Mouse (Mus musculus) neural tube, embryonic 10.5 days (tissue): Measurements from ENCODE around the gene Zc3h4.
"Not testable (repeated sequence)": the region's sequence is repeated elsewhere in the genome, so short reads cannot be mapped to it uniquely, and the experiment has no call there.

ENCODE experiments used
- DNase-seq: peaks from one replicate; pipeline ENCODE4 v3.0.0-alpha.2; 2017; ENCODE audit warnings: low spot score; ENCODE audit errors: extremely low spot score

The Zc3h4 gene

DNA sequence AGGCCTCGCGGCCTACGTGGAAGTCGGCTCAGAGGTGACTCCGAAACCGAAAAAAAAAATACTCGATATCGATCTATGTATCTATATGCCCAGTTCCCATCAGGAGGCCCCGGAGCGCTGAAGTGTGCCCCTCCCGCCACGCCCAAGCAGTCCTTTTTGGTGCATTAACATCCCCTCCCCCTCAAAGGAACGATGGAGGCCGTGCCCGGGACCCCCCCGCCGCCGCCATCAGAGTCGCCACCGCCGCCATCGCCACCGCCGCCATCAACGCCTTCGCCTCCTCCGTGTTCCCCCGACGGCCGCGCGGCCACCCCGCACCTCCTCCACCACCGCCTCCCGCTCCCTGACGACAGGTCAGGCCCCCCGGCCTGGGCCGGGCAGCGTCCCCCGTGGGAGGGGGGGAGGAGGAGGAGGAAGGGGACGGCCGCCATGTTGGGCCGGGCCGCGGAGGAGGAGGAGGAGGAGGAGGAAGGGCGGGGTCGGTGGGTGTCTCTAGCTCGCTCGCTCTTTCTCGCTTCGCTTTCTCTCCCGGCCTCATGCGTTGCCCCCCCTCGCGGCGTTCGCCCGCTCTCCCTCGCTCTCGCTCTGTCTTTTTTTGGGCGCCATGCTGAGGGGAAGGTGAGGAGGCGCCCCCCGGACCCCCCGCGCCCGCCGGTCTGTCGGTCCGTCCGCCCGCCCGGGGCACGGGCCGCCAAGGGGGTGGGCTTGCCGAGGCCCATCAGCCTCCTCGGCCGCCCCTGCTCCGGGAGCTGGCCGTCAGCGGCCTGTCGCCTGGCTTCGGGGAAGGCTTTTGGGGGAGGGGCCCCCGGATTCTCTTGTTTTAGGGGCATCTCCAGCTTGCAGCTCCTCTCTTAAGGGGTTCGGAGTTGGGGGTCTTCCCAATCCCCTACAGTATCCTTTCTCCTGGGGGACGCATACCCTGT lies at the start of gene Zc3h4:
Gene Zc3h4 (plus strand): TSS at position 222 of the 923 bp plus-strand sequence.
- DNase-seq = peak; percentile 94

DNA sequence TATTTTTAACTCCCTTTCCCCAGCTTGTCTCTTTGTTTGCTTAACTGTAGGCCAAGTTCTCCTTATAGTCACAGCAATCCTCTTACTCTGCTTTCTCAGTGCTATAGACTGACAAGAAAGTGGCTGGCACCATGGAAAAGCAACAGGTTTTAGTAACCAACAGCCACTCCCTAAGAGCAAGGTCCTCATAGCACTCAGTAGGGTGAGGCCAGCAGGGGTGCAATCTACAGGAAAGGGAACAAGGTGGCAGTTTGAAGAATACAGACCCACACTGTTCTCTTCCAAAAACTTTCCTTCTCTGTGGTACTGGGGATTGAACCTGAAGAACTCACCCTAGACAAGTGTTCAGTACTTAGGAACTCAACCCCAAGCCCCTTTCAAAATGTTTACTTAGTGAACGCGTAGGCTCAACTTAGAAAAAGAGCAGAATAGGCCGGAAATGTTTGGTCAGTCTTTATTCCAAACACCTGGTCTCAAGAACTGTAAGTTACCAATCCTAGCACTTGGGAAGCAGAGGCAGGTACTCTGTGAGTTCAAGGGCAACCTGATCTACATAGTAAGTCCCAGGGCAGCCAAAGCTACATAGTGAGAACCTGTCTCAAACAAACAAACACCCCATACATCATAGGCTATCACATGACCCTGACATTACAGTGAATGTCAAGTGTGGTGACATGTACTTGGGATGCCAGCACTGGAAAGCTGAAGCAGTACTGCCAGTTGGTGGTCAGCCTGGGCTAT lies 44.7 kb upstream of the Zc3h4 start:
- no peak for DNase-seq

DNA sequence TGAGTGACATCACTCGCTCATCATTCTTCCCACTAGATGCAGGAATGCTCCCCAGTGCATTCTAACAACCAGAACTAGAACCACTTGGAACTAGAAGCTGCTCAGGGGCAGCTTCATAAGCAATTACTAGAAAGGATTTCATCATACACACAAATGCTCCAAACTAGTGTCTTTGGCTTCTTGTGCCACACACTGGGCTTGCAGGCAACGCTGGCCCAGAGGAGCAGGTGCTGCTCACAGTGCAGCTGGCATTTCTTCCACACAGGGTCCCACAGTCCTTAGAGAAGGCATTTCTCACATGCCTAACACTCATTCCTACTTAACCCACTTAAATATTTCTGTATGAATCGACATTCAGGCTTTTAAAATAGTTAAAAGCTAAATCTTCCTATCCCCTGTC lies 43.1 kb upstream of the Zc3h4 start:
- DNase-seq = no peak

DNA sequence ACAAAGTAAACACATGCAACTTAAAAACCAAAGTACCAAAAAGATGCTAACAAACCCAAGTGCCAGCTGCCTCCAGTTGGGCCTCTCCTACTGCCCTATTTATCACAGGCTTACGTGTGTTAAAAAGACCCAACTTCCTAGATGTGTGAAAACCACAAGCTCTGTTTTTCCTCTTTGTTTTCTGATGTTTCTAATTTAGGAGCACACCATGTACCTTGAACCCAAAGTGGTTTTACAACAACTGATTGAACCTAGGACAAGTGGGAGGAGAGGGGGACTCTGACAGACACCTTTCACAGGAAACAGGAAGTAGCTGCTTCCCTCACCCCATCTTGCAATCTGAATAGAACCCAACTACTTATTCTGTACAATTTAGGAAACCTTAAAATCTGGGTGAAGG lies 36.4 kb upstream of the Zc3h4 start:
- no peak for DNase-seq

DNA sequence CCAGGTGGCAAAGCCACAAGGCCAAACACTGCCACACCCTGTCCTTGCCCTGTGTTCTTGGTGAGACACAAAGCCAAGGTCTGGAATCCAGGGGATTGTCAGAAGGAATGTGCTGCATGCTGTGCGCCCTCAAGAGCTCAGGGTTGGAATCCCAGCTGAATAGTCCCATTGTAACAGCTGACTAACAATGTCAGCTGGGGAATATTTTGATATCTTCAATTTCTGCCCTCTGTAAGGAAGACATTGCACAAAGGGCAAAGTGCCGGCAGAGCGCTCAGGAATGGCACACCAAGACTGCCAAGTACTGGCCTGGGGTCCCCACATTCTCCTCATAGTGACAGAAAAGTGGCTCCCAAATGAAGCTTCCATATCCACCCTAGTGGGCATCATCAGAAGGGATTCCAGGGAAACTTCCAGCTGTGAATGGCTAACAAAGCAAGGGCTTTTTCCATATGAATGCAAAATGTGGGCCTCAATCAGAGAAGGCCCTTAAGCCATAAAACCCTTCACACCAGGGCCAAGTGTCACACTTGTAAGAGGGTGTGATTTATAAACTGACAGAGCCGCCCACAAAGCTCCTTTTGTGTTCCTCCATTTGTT lies 35.7 kb upstream of the Zc3h4 start:
- DNase-seq = peak; percentile 54

DNA sequence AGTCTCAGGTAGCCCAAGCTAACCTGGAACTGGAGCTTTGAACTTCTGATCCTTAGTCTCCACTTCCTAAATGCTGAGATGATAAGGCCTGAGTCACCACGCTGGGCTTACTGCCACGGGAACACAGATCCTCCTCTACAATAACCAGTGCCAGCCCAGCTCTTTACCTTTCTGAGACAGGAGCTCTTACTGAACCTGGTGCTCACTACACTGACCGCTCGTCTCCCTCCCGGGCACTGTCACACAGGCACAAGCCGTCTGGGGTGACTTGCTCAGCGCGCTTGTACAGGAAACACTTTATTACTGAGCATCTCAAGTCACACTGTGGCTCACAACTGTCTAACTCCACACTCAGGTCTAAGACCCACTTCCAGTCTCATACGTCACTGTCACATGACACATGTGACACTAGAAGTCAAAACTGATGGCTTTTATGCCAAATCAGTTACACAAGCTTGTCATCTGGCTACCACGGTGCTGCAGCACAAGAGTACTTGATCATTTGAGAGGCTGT lies 34.5 kb upstream of the Zc3h4 start:
- DNase-seq = peak; percentile 41

DNA sequence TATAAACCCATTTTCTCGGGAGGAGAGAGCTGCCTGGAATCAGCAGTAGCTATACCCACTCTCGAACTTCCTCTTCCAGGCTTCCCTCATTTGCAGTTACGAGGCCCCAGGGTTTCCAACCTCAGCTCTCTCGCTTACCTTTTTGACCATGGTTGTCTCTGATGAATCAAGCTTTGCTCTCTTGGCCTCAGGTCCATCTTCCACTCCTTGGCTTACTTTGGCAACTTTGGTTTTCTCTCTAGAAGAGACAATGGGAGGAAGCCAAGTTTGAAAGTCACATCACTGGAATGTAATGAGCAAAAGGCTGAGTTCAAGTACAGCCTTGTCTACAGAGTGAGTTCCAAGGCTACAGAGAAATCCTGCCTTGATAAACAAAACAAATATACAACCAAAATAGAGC lies 34.0 kb upstream of the Zc3h4 start:
- DNase-seq = no peak

DNA sequence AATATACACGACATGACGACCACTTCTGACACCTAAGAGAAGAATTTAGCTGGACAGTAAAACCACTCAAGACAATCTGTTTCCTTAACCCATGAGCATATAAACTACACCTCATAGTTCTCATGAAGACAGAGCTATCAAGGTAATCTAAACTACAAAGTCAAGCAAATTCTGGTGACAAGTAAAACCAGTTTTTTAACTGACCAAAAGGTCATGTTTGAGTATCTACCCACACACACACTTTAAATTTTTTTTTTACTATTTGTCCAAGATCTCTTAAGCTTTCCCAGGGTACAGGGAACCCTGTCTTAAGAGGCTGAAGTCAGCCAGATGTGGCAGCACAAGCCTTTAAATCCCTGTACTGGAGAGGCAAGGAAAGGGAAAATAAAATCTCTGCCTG lies 31.9 kb upstream of the Zc3h4 start:
- no peak for DNase-seq

DNA sequence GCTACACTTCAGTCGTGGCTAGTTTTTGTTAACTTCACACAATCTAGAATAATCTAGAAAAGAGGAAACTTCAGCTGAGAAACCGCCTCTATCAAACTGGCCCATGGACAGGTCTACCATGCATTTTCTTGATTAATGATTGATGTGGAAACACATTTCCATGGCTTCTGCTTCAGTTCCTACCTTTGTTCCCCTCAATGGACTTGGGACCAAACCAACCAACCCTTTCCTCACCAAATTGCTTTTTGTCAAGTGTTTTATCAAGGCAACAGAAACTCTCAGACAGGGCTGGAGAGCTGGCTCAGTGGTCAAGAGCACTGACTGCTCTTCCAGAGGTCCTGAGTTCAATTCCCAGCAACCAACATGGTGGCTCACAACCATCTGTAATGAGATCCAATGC lies 30.1 kb upstream of the Zc3h4 start:
- DNase-seq = no peak

DNA sequence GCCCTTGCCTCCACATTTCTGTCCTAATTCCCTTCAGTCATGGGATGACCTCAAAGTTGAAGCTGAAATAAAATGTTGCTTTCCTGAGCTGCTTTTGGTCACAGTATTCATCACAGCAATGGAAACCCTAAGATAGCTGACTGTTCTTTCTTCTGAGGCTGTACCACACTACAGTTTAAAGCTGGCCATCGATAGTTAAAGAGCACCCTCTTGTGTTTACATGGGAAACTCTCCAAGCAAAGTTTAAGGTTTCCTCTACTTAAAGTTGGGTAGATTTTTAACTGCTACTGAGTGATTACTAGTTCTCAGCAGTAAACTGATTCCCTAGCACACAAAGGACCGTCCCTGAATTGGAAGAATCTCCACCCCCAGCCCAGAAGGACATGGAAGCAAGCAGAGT lies 27.0 kb upstream of the Zc3h4 start:
- no peak for DNase-seq

DNA sequence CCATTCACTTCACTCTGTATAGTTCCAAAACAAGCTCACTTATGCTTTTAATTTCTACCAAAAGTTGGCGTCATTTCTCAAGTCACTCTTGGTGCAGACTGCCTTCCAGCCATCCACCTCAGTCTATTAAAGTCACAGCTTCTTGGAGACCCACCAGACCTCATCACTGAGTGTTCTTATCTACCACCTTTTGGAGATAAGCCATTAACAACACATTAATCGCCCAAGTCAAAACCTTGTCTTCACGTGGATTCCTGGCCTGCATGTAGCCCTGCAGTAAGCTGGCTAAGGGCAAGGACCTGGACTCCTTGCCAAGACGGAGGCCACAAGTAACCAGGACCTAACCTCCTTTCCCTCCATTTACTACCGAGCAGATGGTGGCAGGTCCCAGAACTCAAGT lies 25.7 kb upstream of the Zc3h4 start:
- DNase-seq = no peak

DNA sequence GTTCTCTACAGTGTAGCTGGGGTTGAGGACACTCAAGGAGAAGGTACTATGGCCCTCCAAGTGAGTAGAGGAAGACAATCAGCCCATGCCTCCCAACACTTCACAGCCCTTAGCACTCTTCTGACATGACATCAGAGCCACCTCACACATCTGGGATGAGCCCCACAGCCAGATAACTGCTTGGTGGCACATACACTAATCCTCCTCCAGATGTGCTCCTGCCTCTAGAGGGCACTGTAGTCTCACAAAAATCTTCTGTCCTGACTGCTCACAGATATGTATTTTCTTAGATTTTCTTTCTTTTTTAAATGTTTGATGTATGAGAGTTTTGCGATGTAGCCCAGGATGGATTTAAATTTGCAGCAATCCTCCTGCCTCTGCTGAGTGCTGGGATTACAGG lies 24.2 kb upstream of the Zc3h4 start:
- no peak for DNase-seq

DNA sequence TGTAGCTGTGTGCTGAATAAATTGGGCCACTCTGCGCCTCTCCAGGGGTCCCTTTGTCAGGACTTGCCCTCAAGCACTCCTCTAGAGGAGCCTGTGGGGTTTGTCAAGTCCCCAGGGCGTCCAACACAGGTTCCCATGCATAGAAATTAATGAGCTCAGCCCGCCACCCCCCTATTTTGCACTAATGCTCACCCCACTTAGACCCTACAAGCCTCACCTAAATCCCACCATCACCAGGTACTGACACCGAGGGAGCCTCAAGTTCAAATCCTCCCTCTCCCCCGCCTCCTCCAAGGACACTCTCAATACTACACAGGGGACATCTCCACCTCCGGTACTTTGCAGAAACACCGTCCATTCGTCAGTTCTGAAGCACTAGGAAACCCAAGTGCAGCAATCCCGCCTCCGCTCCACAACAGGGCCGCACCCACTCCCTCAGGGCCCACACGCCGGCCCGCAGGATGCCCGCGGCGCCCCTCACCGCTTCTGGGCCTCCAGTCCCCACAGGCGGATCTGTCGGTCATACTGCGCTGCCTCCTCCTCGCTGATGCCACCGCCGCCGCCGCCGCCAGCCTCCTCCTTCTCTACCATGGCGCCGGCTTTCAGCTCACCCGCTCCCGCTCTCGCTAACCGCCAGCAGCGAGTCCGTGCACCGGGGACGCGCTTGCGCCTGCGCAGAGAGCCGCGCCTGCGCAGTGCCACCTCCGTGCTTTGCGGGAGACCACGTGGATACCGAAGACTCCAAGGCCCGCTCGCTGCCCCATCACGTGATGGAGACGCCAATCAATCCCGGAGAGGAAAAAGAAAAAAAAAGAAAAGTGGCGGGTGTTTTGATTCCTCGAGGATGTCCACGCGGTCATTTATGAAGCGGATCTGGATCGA lies 13.3 kb upstream of the Zc3h4 start, which contains the start of gene Sae1:
Gene Sae1 (minus strand): TSS at position 647 of the 882 bp plus-strand sequence.
- peak; percentile 96 for DNase-seq

DNA sequence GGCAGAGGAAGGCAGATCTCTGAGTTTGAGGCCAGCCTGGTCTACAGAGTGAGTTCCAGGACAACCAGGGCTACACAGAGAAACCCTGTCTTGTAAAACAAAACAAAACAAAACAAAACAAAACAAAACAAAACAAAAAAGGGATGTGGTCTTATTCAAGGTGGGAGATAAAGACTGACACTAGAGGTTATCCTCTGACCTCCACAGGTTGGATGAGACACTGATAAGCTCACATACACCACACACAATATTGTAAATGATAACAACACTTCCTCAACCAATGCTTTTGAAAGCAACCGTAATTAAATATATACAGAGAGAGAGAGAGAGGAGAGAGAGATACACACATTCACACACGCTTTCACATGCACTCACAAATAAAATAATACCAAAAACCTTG lies 10.8 kb upstream of the Zc3h4 start:
- not testable (repeated sequence) for DNase-seq

DNA sequence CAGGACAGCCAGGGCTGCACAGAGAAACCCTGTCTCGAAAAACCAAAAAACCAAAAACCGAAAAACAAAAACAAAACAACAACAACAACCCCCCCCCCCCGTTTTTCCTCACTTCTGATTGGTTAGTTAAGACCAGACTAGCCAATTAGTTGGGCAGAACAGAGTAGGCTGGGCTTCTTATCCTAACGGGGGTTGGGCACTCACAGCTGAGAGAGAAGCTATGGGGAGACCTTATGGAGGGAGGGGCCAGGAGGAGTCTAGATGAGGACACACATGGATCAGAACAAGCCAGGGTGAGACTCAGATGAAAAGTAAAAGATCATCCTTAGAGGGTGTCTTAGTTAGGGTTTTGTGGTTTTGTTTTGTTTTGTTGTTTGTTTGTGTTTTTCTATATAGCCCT lies 7.8 kb upstream of the Zc3h4 start:
- DNase-seq = no peak

DNA sequence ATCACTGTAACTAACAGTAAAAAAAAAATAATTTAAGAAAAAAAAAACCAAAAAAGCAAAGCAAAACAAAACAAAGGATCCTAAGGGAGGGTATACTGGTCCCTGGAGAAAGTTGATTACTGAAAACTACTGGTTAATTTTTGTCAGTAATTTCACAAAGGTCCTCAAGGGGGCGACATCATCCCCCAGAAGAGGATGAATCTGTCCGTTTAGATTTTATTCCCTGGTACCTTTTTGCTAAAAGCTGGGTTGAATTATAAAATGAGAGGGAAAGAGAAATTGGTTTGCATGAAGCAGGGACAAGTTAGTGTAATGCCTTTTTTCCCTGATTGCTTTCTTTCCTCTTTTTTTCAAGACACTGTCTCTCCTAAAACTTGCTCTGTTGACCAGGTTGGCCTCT lies 4.8 kb upstream of the Zc3h4 start:
- no peak for DNase-seq

DNA sequence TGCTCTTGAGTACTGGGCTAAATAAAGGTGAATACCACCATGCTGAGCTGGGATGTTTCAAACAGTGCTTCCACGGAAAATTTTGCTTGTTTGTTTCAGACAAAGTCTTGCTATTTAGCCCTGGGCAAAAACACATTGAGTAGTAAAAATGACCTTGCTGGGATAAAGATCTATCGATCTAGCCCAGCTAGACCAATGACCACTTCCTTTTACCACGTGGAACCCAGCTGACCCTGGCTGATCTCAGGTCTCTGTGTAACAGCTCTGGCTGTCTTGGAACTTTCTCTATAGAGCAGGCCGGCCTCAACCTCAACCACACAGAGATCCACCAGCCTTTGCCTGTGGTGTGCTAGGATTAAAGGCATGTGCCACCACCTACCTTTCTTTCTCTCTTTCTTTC lies 3.2 kb upstream of the Zc3h4 start:
- no peak for DNase-seq

DNA sequence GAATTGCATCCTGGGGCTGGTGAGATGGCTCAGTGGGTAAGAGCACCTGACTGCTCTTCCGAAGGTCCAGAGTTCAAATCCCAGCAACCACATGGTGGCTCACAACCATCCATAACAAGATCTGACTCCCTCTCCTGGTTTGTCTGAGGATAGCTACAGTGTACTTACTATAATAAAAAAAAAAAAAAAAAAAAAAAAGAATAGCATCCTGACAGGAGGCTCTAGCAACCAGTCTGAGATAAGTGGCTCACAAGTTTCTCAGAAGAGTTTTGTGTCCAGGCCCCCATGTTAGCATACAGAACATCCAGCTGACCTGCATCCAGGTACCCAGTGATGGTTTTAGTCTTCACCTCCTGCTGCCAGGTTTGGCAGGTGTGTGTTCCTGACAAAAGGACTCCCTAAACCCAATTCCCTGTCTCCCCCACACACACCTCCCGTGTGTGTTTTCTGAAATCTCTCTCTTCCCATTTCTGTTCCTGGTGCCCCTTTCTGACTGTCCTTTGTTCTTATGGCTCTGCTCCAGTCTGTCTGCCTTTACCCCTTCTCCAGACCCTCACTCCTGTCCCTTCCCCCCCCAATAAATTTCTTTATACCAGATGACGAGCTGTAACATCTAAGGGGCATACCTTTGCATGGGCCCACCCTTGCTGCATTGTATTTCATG lies 2.2 kb upstream of the Zc3h4 start:
- DNase-seq = no peak

DNA sequence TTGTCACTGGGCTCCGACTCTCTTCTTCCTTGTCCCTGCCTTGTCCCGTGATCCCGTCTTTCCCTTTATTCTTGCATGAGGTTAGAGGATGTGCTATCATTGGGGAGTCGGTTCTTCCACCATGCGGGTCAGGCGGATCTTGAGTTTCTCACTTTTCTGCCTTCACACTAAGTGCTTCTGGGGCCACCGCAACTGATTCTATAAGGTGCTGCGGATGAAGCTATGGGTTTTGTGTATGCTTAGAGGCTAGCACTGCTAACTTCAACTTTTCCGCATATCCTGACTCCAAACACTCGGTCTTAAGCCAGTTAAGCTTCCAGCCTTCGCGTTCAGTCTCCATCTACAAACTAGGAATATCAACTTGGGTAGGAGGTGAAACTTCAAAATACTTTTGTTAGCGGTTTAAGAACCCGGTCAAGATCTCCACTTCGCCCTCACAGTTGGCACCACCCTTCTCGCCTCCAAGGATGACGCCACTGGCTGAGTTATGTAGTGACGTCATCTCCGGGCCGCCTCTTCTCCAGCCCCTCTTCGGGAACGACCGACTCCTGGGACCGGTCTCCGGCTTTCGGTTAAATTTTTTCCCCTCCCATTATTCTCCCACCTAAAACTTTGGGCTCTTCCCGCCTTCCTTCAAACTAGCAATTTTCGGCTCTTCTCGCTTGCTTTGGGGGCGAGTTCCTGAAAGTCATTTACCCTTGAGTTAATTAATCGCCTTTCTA lies 1.5 kb upstream of the Zc3h4 start:
- DNase-seq = peak; percentile 94
